8 mouse cellular contexts compared by ENCODE assay signal in the genomic region with DNA sequence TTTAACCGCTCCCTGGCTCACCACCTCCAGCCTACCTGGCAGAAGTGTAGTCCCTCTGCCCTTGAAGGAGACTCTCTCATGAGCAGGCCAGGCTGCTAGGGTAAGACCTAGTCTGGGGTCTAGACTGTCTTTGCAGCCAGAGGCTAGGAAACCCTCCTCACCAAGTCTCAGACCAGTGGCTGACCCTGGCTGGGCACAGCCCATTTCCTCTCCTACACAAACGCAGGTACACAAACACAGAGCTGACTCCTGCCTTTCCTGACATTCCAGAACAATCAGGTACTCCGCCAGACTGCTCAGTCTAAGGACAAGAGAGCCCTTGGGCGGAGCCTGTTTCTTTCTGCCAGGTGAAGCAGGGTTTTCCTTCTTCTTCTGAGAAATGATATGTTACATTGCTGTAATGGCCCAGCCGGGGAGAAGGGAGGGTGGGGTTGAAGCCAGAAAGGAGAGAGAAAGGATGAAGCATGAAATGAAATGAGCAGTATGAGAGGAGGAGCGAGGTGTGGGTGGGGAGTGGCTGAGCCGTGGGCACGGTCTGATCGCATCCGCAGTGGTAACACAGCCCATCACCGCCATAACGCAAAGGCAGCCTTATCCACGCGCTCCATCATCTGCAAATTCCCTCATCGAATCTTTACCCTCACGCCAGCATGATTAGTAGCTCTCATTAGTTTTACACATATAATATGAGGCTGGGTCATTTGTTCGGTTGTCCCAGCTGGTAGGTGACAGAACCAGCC. TPM values are rescaled to one million over a fixed set of nuclear protein-coding genes. Genes with fewer than 3 reads are reported as not detected.
A peak's percentile ranks its signal among the peaks of the same experiment; 100 is the strongest.
DNase-seq lines count a peak whose midpoint lies in the region; ATAC-seq and TF ChIP-seq lines count a peak whose summit lies in the region.

No protein-coding gene starts in this region.

- H3K27ac ChIP-seq in liver, adult 2 months (replicated peaks; ENCODE audit: insufficient read depth, low read depth, low read length): peak overlapping the region; percentile 40
- no peak overlapping the region for H3K27ac ChIP-seq in liver, embryonic 12.5 days
- peak overlapping the region; percentile 72 for H3K27ac ChIP-seq in forebrain, embryonic 14.5 days (ENCODE audit: low read depth, low read length)
- H3K27ac ChIP-seq in liver, postnatal 0 days (ENCODE audit: low read depth): peak overlapping the region; percentile 80
- H3K27ac ChIP-seq in stomach, embryonic 15.5 days: peak overlapping the region; percentile 60; the same call in 1 of the 2 replicates

- TF ChIP-seq EP300 in liver, postnatal 0 days (IDR thresholded peaks at IDR 0.05; ENCODE audit: low read depth): no peak

- WGBS in liver, adult 2 months: 73% methylated on average over 17 of the region's 17 CpGs
- WGBS in liver, embryonic 12.5 days (ENCODE audit: insufficient replicate concordance): 72% methylated on average over 16 of the region's 17 CpGs
- 79% methylated on average over 17 of the region's 17 CpGs for WGBS in forebrain, embryonic 14.5 days
- 75% methylated on average over 17 of the region's 17 CpGs for WGBS in liver, postnatal 0 days (ENCODE audit: insufficient replicate concordance)
- WGBS in stomach, embryonic 15.5 days: 70% methylated on average over 17 of the region's 17 CpGs

- H3K9ac ChIP-seq in liver, adult 2 months (ENCODE audit: low read depth, low read length): no peak overlapping the region
- no peak overlapping the region for H3K9ac ChIP-seq in liver, embryonic 12.5 days
- H3K9ac ChIP-seq in forebrain, embryonic 14.5 days (ENCODE audit: low read length): peak overlapping the region; percentile 10
- no peak overlapping the region for H3K9ac ChIP-seq in liver, postnatal 0 days (replicated peaks)
- H3K9ac ChIP-seq in stomach, embryonic 15.5 days: no peak overlapping the region

- no peaks in the 10 kb centered on the region for H3K79me2 ChIP-seq in liver, adult 2 months (ENCODE audit: control insufficient read depth, insufficient read depth, low read length)

- no peak overlapping the region for H3K4me3 ChIP-seq in liver, adult 2 months (ENCODE audit: insufficient read depth, low read depth, low read length)
- no peak overlapping the region for H3K4me3 ChIP-seq in liver, embryonic 12.5 days
- no peak overlapping the region for H3K4me3 ChIP-seq in forebrain, embryonic 14.5 days (ENCODE audit: low read depth, low read length)
- no peak overlapping the region for H3K4me3 ChIP-seq in liver, postnatal 0 days (ENCODE audit: low read depth, low read length)
- H3K4me3 ChIP-seq in stomach, embryonic 15.5 days (replicated peaks): no peak overlapping the region

- TF ChIP-seq CTCF in liver, adult 2 months (IDR thresholded peaks at IDR 0.05; ENCODE audit: low read depth, low read length): no peak
- no peak for TF ChIP-seq CTCF in liver, postnatal 0 days (IDR thresholded peaks at IDR 0.05; ENCODE audit: low read depth)

- no peaks in the 10 kb centered on the region for H3K9me3 ChIP-seq in liver, embryonic 12.5 days (replicated peaks)
- H3K9me3 ChIP-seq in forebrain, embryonic 14.5 days (replicated peaks; ENCODE audit: control insufficient read depth, low read length): no peaks in the 10 kb centered on the region
- H3K9me3 ChIP-seq in liver, postnatal 0 days (ENCODE audit: low read length): no peaks in the 10 kb centered on the region
- H3K9me3 ChIP-seq in stomach, embryonic 15.5 days: no peaks in the 10 kb centered on the region

- no peaks in the 10 kb centered on the region for H3K36me3 ChIP-seq in liver, adult 2 months (ENCODE audit: control insufficient read depth, insufficient read depth, low read length)
- no peaks in the 10 kb centered on the region for H3K36me3 ChIP-seq in liver, embryonic 12.5 days
- no peaks in the 10 kb centered on the region for H3K36me3 ChIP-seq in forebrain, embryonic 14.5 days (ENCODE audit: control insufficient read depth, insufficient read depth, low read length)
- no peaks in the 10 kb centered on the region for H3K36me3 ChIP-seq in liver, postnatal 0 days (replicated peaks; ENCODE audit: insufficient read depth, low read length)
- H3K36me3 ChIP-seq in stomach, embryonic 15.5 days: no peaks in the 10 kb centered on the region

- H3K27me3 ChIP-seq in liver, adult 2 months (ENCODE audit: control insufficient read depth, insufficient read depth, low read length): no peaks in the 10 kb centered on the region
- no peaks in the 10 kb centered on the region for H3K27me3 ChIP-seq in liver, embryonic 12.5 days (replicated peaks)
- no peaks in the 10 kb centered on the region for H3K27me3 ChIP-seq in forebrain, embryonic 14.5 days (replicated peaks; ENCODE audit: control insufficient read depth, insufficient read depth, low read length)
- no peaks in the 10 kb centered on the region for H3K27me3 ChIP-seq in liver, postnatal 0 days (ENCODE audit: insufficient read depth, low read length)
- H3K27me3 ChIP-seq in stomach, embryonic 15.5 days (replicated peaks): no peaks in the 10 kb centered on the region

- H3K4me1 ChIP-seq in liver, adult 2 months (ENCODE audit: control insufficient read depth, insufficient read depth, low read length): peaks cover 28% of the 10 kb centered on the region
- peaks cover 33% of the 10 kb centered on the region for H3K4me1 ChIP-seq in liver, embryonic 12.5 days
- peaks cover 11% of the 10 kb centered on the region for H3K4me1 ChIP-seq in forebrain, embryonic 14.5 days (ENCODE audit: control insufficient read depth, insufficient read depth, low read length)
- H3K4me1 ChIP-seq in liver, postnatal 0 days (ENCODE audit: insufficient read depth): peaks cover 23% of the 10 kb centered on the region
- peaks cover 19% of the 10 kb centered on the region for H3K4me1 ChIP-seq in stomach, embryonic 15.5 days

- TF ChIP-seq POLR2A in liver, adult 2 months (IDR thresholded peaks at IDR 0.05; ENCODE audit: extremely low read depth, insufficient read depth, low read length): no peak

- no peak for ATAC-seq in liver, embryonic 12.5 days
- ATAC-seq in forebrain, embryonic 14.5 days: no peak
- no peak for ATAC-seq in liver, postnatal 0 days
- ATAC-seq in stomach, embryonic 15.5 days (ENCODE audit: insufficient read depth, low FRiP score, low read depth): peak; percentile 35; the same call in 1 of the 2 replicates
- no peak for ATAC-seq in inflammation-experienced regulatory T-cells, adult 6 months

- H3K4me2 ChIP-seq in liver, embryonic 12.5 days: no peak overlapping the region
- H3K4me2 ChIP-seq in forebrain, embryonic 14.5 days (ENCODE audit: low read length): no peak overlapping the region
- 0 out of 2 replicates have a peak overlapping the region, but pooled peaks have one; percentile 22 for H3K4me2 ChIP-seq in liver, postnatal 0 days (ENCODE audit: low read depth, low read length)
- H3K4me2 ChIP-seq in stomach, embryonic 15.5 days: no peak overlapping the region

- no peak for DNase-seq in liver, adult 2 months (ENCODE audit: extremely low read depth, low read depth, low spot score)
- DNase-seq in forebrain, embryonic 14.5 days (ENCODE audit: low spot score): no peak
- no peak for DNase-seq in liver, postnatal 0 days
- DNase-seq in embryo, embryonic 11 days: no peak
- no peak for DNase-seq in cerebellum, postnatal 4 days (ENCODE audit: low spot score in 2 of 2)

RNA-seq across cellular contexts. Expression of gene Cipc, which starts 27.7 kb away (rescaled TPM):
- total RNA-seq in liver, adult 2 months (2014; rRNA removed): 15.7 and 26.4 TPM in 2 replicates
- polyA plus RNA-seq in liver, adult 2 months (2012; rRNA removed): 28.4 and 36.0 TPM in 2 replicates
- polyA plus RNA-seq in liver, embryonic 12.5 days (2016; fragmentation: Nextera tagmentation; extraction: Ambion mirVana): 18.0 and 19.2 TPM in 2 replicates
- 47.5 and 57.0 TPM in 2 replicates for polyA plus RNA-seq in forebrain, embryonic 14.5 days (2014; fragmentation: Nextera tagmentation; extraction: Ambion mirVana)
- 4.4 and 4.7 TPM in 2 replicates for polyA plus RNA-seq in liver, postnatal 0 days (2015; fragmentation: Nextera tagmentation; extraction: Ambion mirVana)
- 15.4 and 15.7 TPM in 2 replicates for polyA plus RNA-seq in stomach, embryonic 15.5 days (2015; fragmentation: Nextera tagmentation; extraction: Ambion mirVana)
- polyA plus RNA-seq in inflammation-experienced regulatory T-cells, adult 6 months (2017; shearing (Covaris generic)): 10 to 100 TPM; 20.2 to 29.2 (median 28.3) TPM

RNA-seq across cellular contexts. Expression of gene Irf2bpl, which starts 34.6 kb away (rescaled TPM):
- 6.8 and 9.3 TPM in 2 replicates for total RNA-seq in liver, adult 2 months (2014; rRNA removed)
- polyA plus RNA-seq in liver, adult 2 months (2012; rRNA removed): 10.5 and 10.8 TPM in 2 replicates
- polyA plus RNA-seq in liver, embryonic 12.5 days (2016; fragmentation: Nextera tagmentation; extraction: Ambion mirVana): 6.7 and 7.7 TPM in 2 replicates
- polyA plus RNA-seq in forebrain, embryonic 14.5 days (2014; fragmentation: Nextera tagmentation; extraction: Ambion mirVana): 41.4 and 56.5 TPM in 2 replicates
- 5.0 and 5.3 TPM in 2 replicates for polyA plus RNA-seq in liver, postnatal 0 days (2015; fragmentation: Nextera tagmentation; extraction: Ambion mirVana)
- 28.4 and 29.3 TPM in 2 replicates for polyA plus RNA-seq in stomach, embryonic 15.5 days (2015; fragmentation: Nextera tagmentation; extraction: Ambion mirVana)
- 10 to 100 TPM in 1 of 3 experiments, 1 to 10 TPM in 2; 8.0 to 14.6 (median 9.4) TPM for polyA plus RNA-seq in inflammation-experienced regulatory T-cells, adult 6 months (2017; shearing (Covaris generic))
